Mouse (Mus musculus): Measurements from ENCODE around the gene Pou2f2. TPM values are rescaled to one million over a fixed set of nuclear protein-coding genes. Genes with fewer than 3 reads are reported as not detected.

Gene Pou2f2
- polyA plus RNA-seq, 1 experiment from 2014 or later, result 0.42 TPM

- TF ChIP-seq CTCF (IDR thresholded peaks at IDR 0.05; ENCODE audit: low read depth), result no peak
- H3K27me3 ChIP-seq (ENCODE audit: insufficient read depth, low read length), result peaks cover 25% of the 10 kb centered on the region
These were observed 50.0 kb downstream of the Pou2f2 start for GRCm38 (mm10) chr7:25129390-25129979.

GRCm38 (mm10) chr7:25127971-25128370 is 51.6 kb downstream of the Pou2f2 start:
- no peak for ATAC-seq (ENCODE audit: insufficient read depth)
- WGBS, result 51% methylated on average over 9 of the region's 9 CpGs
- no peaks in the 10 kb centered on the region for H3K36me3 ChIP-seq (ENCODE audit: insufficient read depth)
- no peaks in the 10 kb centered on the region for H3K4me1 ChIP-seq (ENCODE audit: insufficient read depth)
- no peak overlapping the region for H3K4me3 ChIP-seq (ENCODE audit: low read depth, low read length)
- peaks cover 10% of the 10 kb centered on the region for H3K27me3 ChIP-seq (ENCODE audit: insufficient read depth, low read length)
- H3K27ac ChIP-seq (ENCODE audit: low read depth), result no peak overlapping the region
- H3K4me2 ChIP-seq, result no peak overlapping the region
- no peak for TF ChIP-seq CTCF (IDR thresholded peaks at IDR 0.05; ENCODE audit: low read depth)
- no peak for DNase-seq
- H3K9me3 ChIP-seq (ENCODE audit: low read depth, low read length), result no peaks in the 10 kb centered on the region
- no peak overlapping the region for H3K9ac ChIP-seq

More at GRCm38 (mm10) chr7:25129390-25129979, 50.0 kb downstream of the Pou2f2 start:
- WGBS, result 52% methylated on average over 13 of the region's 13 CpGs
- Histone ChIP-seq H3K4me1 (ENCODE audit: insufficient read depth) (no peaks in the 10 kb centered on the region), H3K4me3 (ENCODE audit: low read depth, low read length) (no peak overlapping the region), H3K9ac (no peak overlapping the region), H3K36me3 (ENCODE audit: insufficient read depth) (no peaks in the 10 kb centered on the region), H3K9me3 (ENCODE audit: low read depth, low read length) (no peaks in the 10 kb centered on the region), H3K27ac (ENCODE audit: low read depth) (no peak overlapping the region), H3K4me2 (no peak overlapping the region)
- DNase-seq (no peak), ATAC-seq (ENCODE audit: insufficient read depth) (no peak)

- TF ChIP-seq CTCF (IDR thresholded peaks at IDR 0.05; ENCODE audit: low read depth), result no peak
- Histone ChIP-seq H3K36me3 (ENCODE audit: insufficient read depth) (no peaks in the 10 kb centered on the region), H3K27ac (ENCODE audit: low read depth) (no peak overlapping the region), H3K4me2 (no peak overlapping the region), H3K9ac (no peak overlapping the region), H3K4me3 (ENCODE audit: low read depth, low read length) (no peak overlapping the region), H3K9me3 (ENCODE audit: low read depth, low read length) (no peaks in the 10 kb centered on the region), H3K27me3 (ENCODE audit: insufficient read depth, low read length) (no peaks in the 10 kb centered on the region), H3K4me1 (ENCODE audit: insufficient read depth) (no peaks in the 10 kb centered on the region)
- 69% methylated on average over 10 of the region's 10 CpGs for WGBS
- ATAC-seq (ENCODE audit: insufficient read depth) (no peak), DNase-seq (no peak)
These were observed 53.7 kb downstream of the Pou2f2 start for GRCm38 (mm10) chr7:25125716-25126281.

GRCm38 (mm10) chr7:25121240-25121786 is 58.2 kb downstream of the Pou2f2 start:
- Histone ChIP-seq H3K9me3 (ENCODE audit: low read depth, low read length) (no peaks in the 10 kb centered on the region), H3K4me3 (ENCODE audit: low read depth, low read length) (no peak overlapping the region), H3K4me2 (no peak overlapping the region), H3K36me3 (ENCODE audit: insufficient read depth) (no peaks in the 10 kb centered on the region), H3K4me1 (ENCODE audit: insufficient read depth) (no peaks in the 10 kb centered on the region), H3K9ac (no peak overlapping the region), H3K27ac (ENCODE audit: low read depth) (no peak overlapping the region), H3K27me3 (ENCODE audit: insufficient read depth, low read length) (no peaks in the 10 kb centered on the region)
- ATAC-seq (ENCODE audit: insufficient read depth) (no peak), DNase-seq (no peak)
- TF ChIP-seq CTCF (IDR thresholded peaks at IDR 0.05; ENCODE audit: low read depth), result no peak
- WGBS, result 56% methylated on average over 13 of the region's 13 CpGs

DNA sequence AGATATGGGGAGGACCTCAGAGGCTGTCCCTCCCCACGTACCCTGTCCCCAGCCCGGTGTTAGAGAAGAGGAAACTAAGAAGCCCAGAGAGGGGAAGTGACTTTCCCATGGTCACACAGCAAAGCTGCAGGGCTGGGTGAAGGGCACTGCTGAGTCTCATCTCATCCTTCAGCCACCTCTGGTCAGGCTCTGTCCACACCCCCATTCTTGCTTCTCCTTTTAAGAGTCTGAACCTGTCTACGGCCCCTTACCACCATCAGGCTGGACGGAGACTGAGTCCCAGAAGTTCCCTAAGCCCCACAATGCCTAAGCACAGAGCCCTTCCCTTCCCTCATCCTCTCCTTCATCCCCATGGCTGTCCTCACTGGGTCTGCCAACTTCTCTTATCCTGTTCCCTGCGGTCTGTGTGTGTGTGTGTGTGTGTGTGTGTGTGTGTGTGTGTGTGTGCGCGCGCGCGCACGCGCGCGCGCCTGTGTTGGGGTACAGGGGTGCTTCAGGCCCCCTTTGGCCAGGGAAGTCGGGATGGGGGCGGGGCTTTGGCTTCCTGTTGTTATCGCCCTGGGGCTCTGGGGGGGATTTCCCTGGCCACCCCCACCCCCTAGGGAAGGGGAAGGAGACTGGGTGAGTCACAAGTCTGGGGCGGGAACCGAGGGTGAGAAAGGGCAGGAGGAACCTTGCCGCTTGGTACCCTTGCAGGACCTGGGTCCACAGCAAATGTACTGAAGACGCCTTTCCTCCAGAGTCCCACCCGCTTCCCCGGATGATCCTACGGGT is 59.3 kb downstream of the Pou2f2 start:
- Histone ChIP-seq H3K4me1 (ENCODE audit: insufficient read depth) (no peaks in the 10 kb centered on the region), H3K27ac (ENCODE audit: low read depth) (no peak overlapping the region), H3K4me2 (no peak overlapping the region), H3K4me3 (ENCODE audit: low read depth, low read length) (no peak overlapping the region), H3K27me3 (ENCODE audit: insufficient read depth, low read length) (no peaks in the 10 kb centered on the region), H3K9ac (no peak overlapping the region), H3K36me3 (ENCODE audit: insufficient read depth) (no peaks in the 10 kb centered on the region), H3K9me3 (ENCODE audit: low read depth, low read length) (no peaks in the 10 kb centered on the region)
- 55% methylated on average over 25 of the region's 25 CpGs for WGBS
- DNase-seq (no peak), ATAC-seq (ENCODE audit: insufficient read depth) (no peak)
- TF ChIP-seq CTCF (IDR thresholded peaks at IDR 0.05; ENCODE audit: low read depth), result no peak

DNA sequence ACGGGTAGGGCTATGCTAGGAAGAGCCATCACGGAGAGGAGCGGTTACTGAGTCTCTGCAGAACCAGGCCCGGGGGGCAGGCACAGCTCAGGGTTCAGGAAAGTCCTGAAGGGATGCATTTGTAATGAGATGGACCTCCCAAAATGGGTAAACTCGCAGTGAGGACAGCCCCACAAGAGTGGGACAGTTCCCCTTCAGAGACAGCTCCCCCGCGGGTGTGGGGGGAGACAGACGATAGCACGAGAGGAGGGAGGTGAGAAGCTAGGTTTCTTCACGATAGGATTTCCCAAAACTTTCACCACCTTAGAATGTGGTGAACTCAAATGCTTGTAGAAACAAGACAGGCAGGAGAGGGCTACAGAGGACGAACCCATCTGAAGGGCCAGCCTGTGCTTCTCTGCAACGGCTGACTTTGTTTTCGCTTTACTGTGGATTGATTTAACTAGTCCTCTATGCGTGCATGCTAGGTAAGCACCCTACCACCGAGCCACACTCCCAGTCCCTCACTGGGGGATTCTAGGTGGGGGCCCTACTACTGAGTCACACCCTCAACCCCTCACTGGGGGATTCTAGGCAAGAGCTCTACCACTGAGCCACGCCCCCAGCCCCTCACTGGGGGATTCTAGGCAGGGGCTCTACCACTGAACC is 66.4 kb downstream of the Pou2f2 start:
- no peaks in the 10 kb centered on the region for H3K9me3 ChIP-seq (ENCODE audit: low read depth, low read length)
- H3K27ac ChIP-seq (ENCODE audit: low read depth), result no peak overlapping the region
- no peaks in the 10 kb centered on the region for H3K36me3 ChIP-seq (ENCODE audit: insufficient read depth)
- H3K9ac ChIP-seq, result no peak overlapping the region
- WGBS, result 78% methylated on average over 16 of the region's 16 CpGs
- no peaks in the 10 kb centered on the region for H3K4me1 ChIP-seq (ENCODE audit: insufficient read depth)
- no peak for TF ChIP-seq CTCF (IDR thresholded peaks at IDR 0.05; ENCODE audit: low read depth)
- H3K4me2 ChIP-seq, result no peak overlapping the region
- ATAC-seq (ENCODE audit: insufficient read depth) (no peak), DNase-seq (no peak)
- no peaks in the 10 kb centered on the region for H3K27me3 ChIP-seq (ENCODE audit: insufficient read depth, low read length)
- H3K4me3 ChIP-seq (ENCODE audit: low read depth, low read length), result no peak overlapping the region
